Mouse (Mus musculus): ENCODE measurements at regions not wholly inside any gene's neighbourhood (a gene's known extent, or its start where the extent isn't known, plus 50 kb on each side); places are given as distances from the start of the nearest gene placed in this dataset.
A peak's percentile ranks its signal among the peaks of the same experiment; 100 is the strongest.

GRCm38 (mm10) chr10:87711209-87711608 is 146.9 kb upstream of the Igf1 start:
- no peaks in the 10 kb centered on the region for H3K27me3 ChIP-seq (ENCODE audit: control insufficient read depth, insufficient read depth, low read length)
- no peak overlapping the region for H3K27ac ChIP-seq (ENCODE audit: insufficient read depth, low read length)
- no peak overlapping the region for H3K4me3 ChIP-seq (replicated peaks; ENCODE audit: insufficient read depth, low read depth, low read length)
- no peaks in the 10 kb centered on the region for H3K4me1 ChIP-seq (ENCODE audit: control insufficient read depth, insufficient read depth, low read length)
- peak in 1 of 2 experiments; percentile 7 for DNase-seq
- TF ChIP-seq POLR2A (IDR thresholded peaks at IDR 0.05; ENCODE audit: borderline replicate concordance, insufficient read depth, low read length) (no peak), CTCF (IDR thresholded peaks at IDR 0.05; ENCODE audit: borderline replicate concordance, insufficient read depth, low read depth, low read length) (no peak)
- 51% methylated on average over 4 of the region's 4 CpGs for WGBS

DNA sequence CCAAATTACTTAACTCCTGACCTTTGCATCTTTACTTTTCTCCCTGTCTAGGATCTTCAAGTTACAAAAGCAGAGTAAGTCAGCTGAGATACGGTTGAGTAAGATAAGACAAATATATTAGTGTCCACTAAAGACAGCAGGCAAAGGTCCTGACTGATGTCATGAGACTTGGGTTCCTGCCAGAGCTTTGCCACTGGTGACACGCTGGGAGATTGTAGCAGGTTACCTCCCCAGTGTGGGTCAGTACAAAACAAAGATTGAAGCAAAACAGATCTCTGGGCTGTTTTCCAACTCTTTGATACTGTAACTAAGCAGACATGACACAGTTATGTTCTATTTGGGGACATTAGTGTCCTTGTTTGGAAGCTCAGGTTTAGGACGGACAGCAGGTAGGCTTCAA is 146.3 kb upstream of the Igf1 start:
- Histone ChIP-seq H3K4me1 (ENCODE audit: control insufficient read depth, insufficient read depth, low read length) (no peaks in the 10 kb centered on the region), H3K4me3 (replicated peaks; ENCODE audit: insufficient read depth, low read depth, low read length) (no peak overlapping the region), H3K27ac (ENCODE audit: insufficient read depth, low read length) (no peak overlapping the region), H3K27me3 (ENCODE audit: control insufficient read depth, insufficient read depth, low read length) (no peaks in the 10 kb centered on the region)
- TF ChIP-seq POLR2A (IDR thresholded peaks at IDR 0.05; ENCODE audit: borderline replicate concordance, insufficient read depth, low read length) (no peak), CTCF (IDR thresholded peaks at IDR 0.05; ENCODE audit: borderline replicate concordance, insufficient read depth, low read depth, low read length) (no peak)
- DNase-seq = peak in 1 of 2 experiments; percentile 7
- 20% methylated on average over 3 of the region's 3 CpGs for WGBS

DNA sequence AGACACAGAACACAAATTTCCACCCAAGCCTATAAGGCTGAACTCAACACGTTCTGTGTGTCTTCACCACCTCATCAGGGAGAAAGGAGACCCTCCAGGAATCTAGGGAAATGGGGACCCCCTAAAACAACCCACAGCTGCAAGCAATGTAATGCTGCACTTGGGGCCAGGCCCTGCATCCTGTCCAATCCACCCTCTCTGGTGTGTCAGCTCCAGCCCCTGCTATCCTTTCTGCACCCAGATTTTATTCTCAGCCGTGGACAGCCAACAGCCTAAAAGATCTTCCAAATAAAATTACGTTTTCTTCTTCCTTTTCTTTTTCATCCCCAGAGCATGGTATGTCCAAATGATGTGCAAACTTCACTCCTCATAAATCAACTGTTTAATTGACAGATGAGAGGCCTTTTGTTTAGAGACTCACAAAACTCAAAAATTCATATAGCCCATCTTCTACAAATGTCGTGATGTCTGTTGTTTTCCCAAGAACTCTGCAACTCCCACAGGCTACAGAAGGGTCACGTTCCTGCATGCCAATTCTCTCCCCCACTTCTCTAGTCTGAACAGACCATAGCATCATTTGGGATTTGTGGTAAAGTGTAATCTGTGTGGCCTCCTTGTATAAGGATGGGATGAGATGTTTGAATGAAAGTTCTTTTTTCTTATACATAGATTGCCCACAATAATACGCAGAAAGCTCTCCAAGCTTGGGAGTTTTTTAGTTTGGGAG is 142.0 kb upstream of the Igf1 start:
- Histone ChIP-seq H3K27me3 (ENCODE audit: control insufficient read depth, insufficient read depth, low read length) (no peaks in the 10 kb centered on the region), H3K27ac (ENCODE audit: insufficient read depth, low read length) (no peak overlapping the region), H3K4me1 (ENCODE audit: control insufficient read depth, insufficient read depth, low read length) (no peaks in the 10 kb centered on the region), H3K4me3 (replicated peaks; ENCODE audit: insufficient read depth, low read depth, low read length) (no peak overlapping the region)
- DNase-seq = no peak
- TF ChIP-seq POLR2A (IDR thresholded peaks at IDR 0.05; ENCODE audit: borderline replicate concordance, insufficient read depth, low read length) = no peak
- TF ChIP-seq CTCF (IDR thresholded peaks at IDR 0.05; ENCODE audit: borderline replicate concordance, insufficient read depth, low read depth, low read length) = no peak
- WGBS = 76% methylated on average over 6 of the region's 6 CpGs

DNA sequence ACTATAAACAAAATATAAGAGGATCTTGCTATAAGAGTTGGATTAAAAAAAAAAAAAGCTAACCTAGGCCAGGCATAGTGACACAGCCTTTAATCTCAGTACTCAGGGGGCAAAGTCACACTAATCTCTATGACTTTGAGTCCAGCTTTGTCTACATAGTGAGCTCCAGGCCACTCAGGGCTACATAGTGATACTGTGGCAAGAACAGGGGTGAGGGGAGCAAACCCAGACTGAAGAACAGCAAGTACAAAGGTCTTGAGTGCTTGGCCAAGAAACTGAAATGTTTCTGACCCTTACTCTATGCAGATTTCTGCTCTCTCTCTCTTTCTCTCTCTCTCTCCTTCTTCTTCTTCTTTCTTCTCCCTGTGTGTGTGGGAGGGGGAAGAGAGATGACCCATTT is 140.9 kb upstream of the Igf1 start:
- TF ChIP-seq CTCF (IDR thresholded peaks at IDR 0.05; ENCODE audit: borderline replicate concordance, insufficient read depth, low read depth, low read length) (no peak), POLR2A (IDR thresholded peaks at IDR 0.05; ENCODE audit: borderline replicate concordance, insufficient read depth, low read length) (no peak)
- Histone ChIP-seq H3K27ac (ENCODE audit: insufficient read depth, low read length) (no peak overlapping the region), H3K4me3 (replicated peaks; ENCODE audit: insufficient read depth, low read depth, low read length) (no peak overlapping the region), H3K4me1 (ENCODE audit: control insufficient read depth, insufficient read depth, low read length) (no peaks in the 10 kb centered on the region), H3K27me3 (ENCODE audit: control insufficient read depth, insufficient read depth, low read length) (no peaks in the 10 kb centered on the region)
- no peak for DNase-seq

DNA sequence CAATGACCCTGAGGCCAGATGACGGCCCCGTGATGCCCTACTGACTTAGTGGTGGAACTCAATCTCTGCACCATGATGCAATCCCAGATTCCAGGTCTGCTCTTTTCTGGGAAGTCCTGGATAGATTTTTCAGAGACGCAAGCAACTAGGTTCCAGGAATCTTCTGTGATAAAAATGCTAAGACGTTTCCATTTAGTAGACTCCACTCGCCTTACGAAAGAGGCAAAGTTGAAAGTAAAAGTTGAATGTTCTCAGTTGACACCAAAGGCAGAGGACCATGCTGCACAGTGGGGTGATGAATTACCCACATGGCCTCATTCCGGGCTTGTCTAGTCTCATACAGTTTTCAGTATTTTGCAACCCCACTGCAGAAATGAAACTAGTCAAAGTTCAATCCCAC is 139.6 kb upstream of the Igf1 start:
- 95% methylated on average over 7 of the region's 7 CpGs for WGBS
- H3K4me1 ChIP-seq (ENCODE audit: control insufficient read depth, insufficient read depth, low read length) = no peaks in the 10 kb centered on the region
- no peak overlapping the region for H3K27ac ChIP-seq (ENCODE audit: insufficient read depth, low read length)

DNA sequence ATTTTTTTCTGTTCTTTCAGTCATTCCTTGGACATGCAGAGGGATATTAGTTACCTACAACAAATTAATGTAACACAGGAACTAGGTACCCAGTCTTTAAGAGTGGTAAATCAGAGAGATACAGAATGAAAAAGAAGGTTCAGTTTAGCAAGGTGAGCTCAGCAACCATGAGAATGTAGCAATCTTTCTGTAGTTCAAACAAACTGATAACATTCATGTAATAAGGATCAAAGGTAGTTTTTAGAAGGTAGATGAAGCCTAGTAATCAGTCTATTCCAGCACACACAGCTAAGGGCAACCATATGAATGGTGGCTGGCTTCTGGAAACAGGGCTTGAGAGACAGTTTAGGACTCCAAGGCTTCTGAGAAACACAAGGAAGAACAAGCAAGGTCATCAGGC is 138.1 kb upstream of the Igf1 start:
- TF ChIP-seq CTCF (IDR thresholded peaks at IDR 0.05; ENCODE audit: borderline replicate concordance, insufficient read depth, low read depth, low read length) (no peak), POLR2A (IDR thresholded peaks at IDR 0.05; ENCODE audit: borderline replicate concordance, insufficient read depth, low read length) (no peak)
- no peaks in the 10 kb centered on the region for H3K27me3 ChIP-seq (ENCODE audit: control insufficient read depth, insufficient read depth, low read length)
- no peak overlapping the region for H3K27ac ChIP-seq (ENCODE audit: insufficient read depth, low read length)
- no peak overlapping the region for H3K4me3 ChIP-seq (replicated peaks; ENCODE audit: insufficient read depth, low read depth, low read length)
- no peak for DNase-seq
- H3K4me1 ChIP-seq (ENCODE audit: control insufficient read depth, insufficient read depth, low read length) = no peaks in the 10 kb centered on the region

More for the DNA sequence above, 139.6 kb upstream of the Igf1 start:
- no peaks in the 10 kb centered on the region for H3K27me3 ChIP-seq (ENCODE audit: control insufficient read depth, insufficient read depth, low read length)
- TF ChIP-seq POLR2A (IDR thresholded peaks at IDR 0.05; ENCODE audit: borderline replicate concordance, insufficient read depth, low read length) = no peak
- TF ChIP-seq CTCF (IDR thresholded peaks at IDR 0.05; ENCODE audit: borderline replicate concordance, insufficient read depth, low read depth, low read length) = no peak
- no peak for DNase-seq
- H3K4me3 ChIP-seq (replicated peaks; ENCODE audit: insufficient read depth, low read depth, low read length) = no peak overlapping the region

DNA sequence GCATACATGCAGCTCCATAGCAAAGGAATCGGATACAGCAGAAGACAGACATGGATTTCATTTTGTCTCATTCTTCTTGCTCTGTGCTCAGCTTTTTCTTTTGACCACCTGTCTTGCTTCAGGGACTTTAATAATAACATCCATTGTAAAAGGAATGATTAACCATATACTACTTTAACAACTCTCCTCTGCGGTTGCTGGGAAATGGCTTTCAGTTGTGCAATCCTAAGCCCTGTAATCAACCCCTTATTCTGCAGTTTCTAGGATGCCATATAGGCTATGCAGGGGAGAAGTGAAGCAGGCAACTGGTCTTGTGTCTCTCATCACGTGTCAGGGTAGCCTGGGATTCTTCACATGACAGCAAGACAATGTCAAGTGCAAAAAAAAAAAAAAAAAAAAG is 135.8 kb upstream of the Igf1 start:
- no peaks in the 10 kb centered on the region for H3K4me1 ChIP-seq (ENCODE audit: control insufficient read depth, insufficient read depth, low read length)
- TF ChIP-seq CTCF (IDR thresholded peaks at IDR 0.05; ENCODE audit: borderline replicate concordance, insufficient read depth, low read depth, low read length) (no peak), POLR2A (IDR thresholded peaks at IDR 0.05; ENCODE audit: borderline replicate concordance, insufficient read depth, low read length) (no peak)
- no peak overlapping the region for H3K4me3 ChIP-seq (replicated peaks; ENCODE audit: insufficient read depth, low read depth, low read length)
- H3K27me3 ChIP-seq (ENCODE audit: control insufficient read depth, insufficient read depth, low read length) = no peaks in the 10 kb centered on the region
- no peak overlapping the region for H3K27ac ChIP-seq (ENCODE audit: insufficient read depth, low read length)
- no peak for DNase-seq
- 86% methylated on average over 3 of the region's 3 CpGs for WGBS

- no peaks in the 10 kb centered on the region for H3K27me3 ChIP-seq (ENCODE audit: control insufficient read depth, insufficient read depth, low read length)
- 91% methylated on average over 1 of the region's 1 CpGs for WGBS
- H3K4me1 ChIP-seq (ENCODE audit: control insufficient read depth, insufficient read depth, low read length) = no peaks in the 10 kb centered on the region
- no peak for DNase-seq
- H3K27ac ChIP-seq (ENCODE audit: insufficient read depth, low read length) = no peak overlapping the region
- no peak overlapping the region for H3K4me3 ChIP-seq (replicated peaks; ENCODE audit: insufficient read depth, low read depth, low read length)
- TF ChIP-seq POLR2A (IDR thresholded peaks at IDR 0.05; ENCODE audit: borderline replicate concordance, insufficient read depth, low read length) = no peak
- TF ChIP-seq CTCF (IDR thresholded peaks at IDR 0.05; ENCODE audit: borderline replicate concordance, insufficient read depth, low read depth, low read length) = no peak
Measured at GRCm38 (mm10) chr10:87732658-87733057, 125.4 kb upstream of the Igf1 start.
